ENCODE assay signal across 11 mouse cellular contexts in genomic region chr6:72100171-72100570, GRCm38 (mm10). TPM values are rescaled to one million over a fixed set of nuclear protein-coding genes. Genes with fewer than 3 reads are reported as not detected.
DNase-seq lines count a peak whose midpoint lies in the region; ATAC-seq lines count a peak whose summit lies in the region.
"Had no signal": no experiment of that assay in that cellular context is flagged by ENCODE, and none has a peak within 500 bp of the region (broad histone marks: within the 10 kb centered on the region; RNA-seq: fewer than 3 reads in every experiment).

No protein-coding gene starts in this region.

- 0 out of 2 replicates have a peak overlapping the region, but pooled peaks have one; percentile 36 for H3K27ac ChIP-seq in heart, embryonic 12.5 days (ENCODE audit: poor library complexity, severe bottlenecking)
- peak overlapping the region; percentile 89; the same call in 1 of the 2 replicates for H3K27ac ChIP-seq in lung, embryonic 16.5 days (ENCODE audit: low read length)
- peak overlapping the region; percentile 99 for H3K27ac ChIP-seq in liver, embryonic 12.5 days
- H3K27ac ChIP-seq: heart, adult 2 months; hindbrain, embryonic 15.5 days had no signal

- no peaks in the 10 kb centered on the region for H3K9me3 ChIP-seq in heart, embryonic 12.5 days (replicated peaks)
- no peaks in the 10 kb centered on the region for H3K9me3 ChIP-seq in lung, embryonic 16.5 days (ENCODE audit: control insufficient read depth, low read length)
- no peaks in the 10 kb centered on the region for H3K9me3 ChIP-seq in liver, embryonic 12.5 days (replicated peaks)
- H3K9me3 ChIP-seq: hindbrain, embryonic 15.5 days had no signal

- no peak for DNase-seq in heart, adult 11 months
- no peak for DNase-seq in lung, postnatal 25 days (ENCODE audit: low spot score)
- DNase-seq in right cerebral cortex, postnatal 25 days, result peak; percentile 63
- no peak for DNase-seq in kidney, adult 9 months
- DNase-seq: heart, adult 2 months; kidney, adult 18-20 months had no signal

- ATAC-seq in heart, embryonic 12.5 days (ENCODE audit: insufficient number of reproducible peaks, low FRiP score), result no peak
- no peak for ATAC-seq in lung, embryonic 16.5 days (ENCODE audit: low read depth)
- ATAC-seq in liver, embryonic 12.5 days, result no peak
- ATAC-seq: CD4-positive, CD25-positive, alpha-beta regulatory T cell, adult 4 months had no signal

- 78% methylated on average over 5 of the region's 5 CpGs for WGBS in heart, embryonic 12.5 days
- 40% methylated on average over 5 of the region's 5 CpGs for WGBS in lung, embryonic 16.5 days
- WGBS in liver, embryonic 12.5 days (ENCODE audit: insufficient replicate concordance), result 77% methylated on average over 5 of the region's 5 CpGs

- H3K4me2 ChIP-seq in heart, embryonic 12.5 days, result peak overlapping the region; percentile 42
- H3K4me2 ChIP-seq in lung, embryonic 16.5 days (ENCODE audit: low read depth, low read length), result no peak overlapping the region
- peak overlapping the region; percentile 77 for H3K4me2 ChIP-seq in liver, embryonic 12.5 days

- H3K36me3 ChIP-seq in heart, embryonic 12.5 days, result no peaks in the 10 kb centered on the region
- H3K36me3 ChIP-seq in lung, embryonic 16.5 days (ENCODE audit: control insufficient read depth, insufficient read depth, low read length), result no peaks in the 10 kb centered on the region
- H3K36me3 ChIP-seq in liver, embryonic 12.5 days, result peaks cover 15% of the 10 kb centered on the region; the same call in 1 of the 2 replicates
- H3K36me3 ChIP-seq: hindbrain, embryonic 15.5 days had no signal

- H3K9ac ChIP-seq in heart, embryonic 12.5 days, result 0 out of 2 replicates have a peak overlapping the region, but pooled peaks have one; percentile 39
- H3K9ac ChIP-seq in lung, embryonic 16.5 days (ENCODE audit: low read length), result no peak overlapping the region
- H3K9ac ChIP-seq in liver, embryonic 12.5 days, result peak overlapping the region; percentile 99
- H3K9ac ChIP-seq: hindbrain, embryonic 15.5 days had no signal

- peaks cover 54% of the 10 kb centered on the region for H3K4me1 ChIP-seq in heart, embryonic 12.5 days (replicated peaks)
- peaks cover 50% of the 10 kb centered on the region for H3K4me1 ChIP-seq in lung, embryonic 16.5 days (replicated peaks; ENCODE audit: control insufficient read depth, insufficient read depth, low read length)
- peaks cover 83% of the 10 kb centered on the region for H3K4me1 ChIP-seq in liver, embryonic 12.5 days

- H3K27me3 ChIP-seq in heart, embryonic 12.5 days (replicated peaks), result no peaks in the 10 kb centered on the region
- no peaks in the 10 kb centered on the region for H3K27me3 ChIP-seq in lung, embryonic 16.5 days (ENCODE audit: control insufficient read depth, insufficient read depth, low read depth, low read length)
- no peaks in the 10 kb centered on the region for H3K27me3 ChIP-seq in liver, embryonic 12.5 days (replicated peaks)
- H3K27me3 ChIP-seq: hindbrain, embryonic 15.5 days had no signal

- H3K4me3 ChIP-seq in heart, embryonic 12.5 days, result 0 out of 2 replicates have a peak overlapping the region, but pooled peaks have one; percentile 72
- H3K4me3 ChIP-seq in lung, embryonic 16.5 days (ENCODE audit: low read length), result no peak overlapping the region
- H3K4me3 ChIP-seq in liver, embryonic 12.5 days, result peak overlapping the region; percentile 97
- H3K4me3 ChIP-seq: heart, adult 2 months; hindbrain, embryonic 15.5 days had no signal

RNA-seq across cellular contexts. Expression of gene St3gal5, which starts 2.8 kb away (rescaled TPM):
- polyA plus RNA-seq in heart, embryonic 12.5 days (2016; fragmentation: Nextera tagmentation; extraction: Ambion mirVana), result 68.1 and 68.8 TPM in 2 replicates
- 40.5 and 43.1 TPM in 2 replicates for polyA plus RNA-seq in lung, embryonic 16.5 days (2015; fragmentation: Nextera tagmentation; extraction: Ambion mirVana)
- 166 and 181 TPM in 2 replicates for polyA plus RNA-seq in liver, embryonic 12.5 days (2016; fragmentation: Nextera tagmentation; extraction: Ambion mirVana)

Comparison
In these comparisons a context has a peak if more than half of its experiments do, and no peak if none do; other contexts are left out.
1. H3K27ac ChIP-seq: peak in every context shown above with its lines; median percentile 99 in liver, embryonic 12.5 days; 89 in lung, embryonic 16.5 days; 36 in heart, embryonic 12.5 days.